Mouse (Mus musculus): ENCODE data around the gene Pop4. TPM values are rescaled to one million over a fixed set of nuclear protein-coding genes. Genes with fewer than 3 reads are reported as not detected.

Pop4 gene
- polyA plus RNA-seq, 1 experiment: 4.0 TPM

DNA sequence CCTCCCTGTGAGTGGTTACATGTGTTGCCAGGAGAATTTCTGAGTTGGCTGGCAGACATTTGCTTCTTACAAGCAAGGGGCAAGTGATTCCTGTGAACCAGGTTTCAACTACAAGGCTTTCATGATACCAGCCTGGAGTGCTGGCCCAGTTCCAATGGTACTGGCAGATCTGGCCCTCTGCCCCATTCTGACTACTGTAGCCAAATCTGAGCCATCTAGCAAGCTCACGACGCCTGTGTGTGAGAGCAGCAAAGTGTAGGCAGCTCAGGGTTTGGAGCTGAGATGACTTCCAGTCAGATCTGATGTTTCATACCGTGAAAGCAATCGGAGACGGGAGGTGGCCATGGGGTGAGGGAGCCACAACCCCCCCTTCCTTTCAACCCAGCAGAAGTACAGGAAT lies 8.8 kb downstream of the Pop4 start:
- H3K4me1 ChIP-seq (ENCODE audit: control insufficient read depth, insufficient read depth, insufficient read length): no peaks in the 10 kb centered on the region
- 94% methylated on average over 5 of the region's 5 CpGs for WGBS
- no peaks in the 10 kb centered on the region for H3K27me3 ChIP-seq (ENCODE audit: control insufficient read depth, insufficient read depth, low read length)
- no peak overlapping the region for H3K27ac ChIP-seq (ENCODE audit: insufficient read depth, low read length)
- H3K36me3 ChIP-seq (ENCODE audit: control insufficient read depth, insufficient read depth, low read length): peaks cover 31% of the 10 kb centered on the region
- TF ChIP-seq POLR2A (IDR thresholded peaks at IDR 0.05; ENCODE audit: low read depth, low read length): no peak
- TF ChIP-seq CTCF (IDR thresholded peaks at IDR 0.05; ENCODE audit: extremely low read depth, insufficient read depth, insufficient read length, insufficient replicate concordance): no peak
- H3K4me3 ChIP-seq (ENCODE audit: extremely low read depth, insufficient read depth, insufficient read length): no peak overlapping the region
- DNase-seq (ENCODE audit: low read depth in 1 of 2, low spot score in 2 of 2): no peak

DNA sequence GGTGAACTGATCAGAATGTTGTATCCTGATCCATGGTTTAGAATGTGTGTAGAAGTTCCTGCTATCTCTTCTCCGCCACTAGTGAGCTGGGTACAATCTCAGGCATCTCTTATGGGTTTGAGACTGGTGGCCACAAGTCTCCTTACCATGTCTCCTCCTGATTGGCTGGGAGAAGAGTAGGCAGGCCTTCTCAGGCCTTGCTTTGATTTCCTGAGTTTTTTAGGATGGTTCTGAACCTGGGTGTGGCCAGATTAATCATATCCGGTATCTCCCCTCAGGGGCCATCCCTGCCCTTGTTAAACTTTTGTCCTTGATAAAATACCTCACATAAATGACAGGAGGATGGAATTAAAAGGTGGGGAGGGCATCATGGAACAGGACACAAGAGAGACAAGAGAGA lies 11.6 kb downstream of the Pop4 start:
- Histone ChIP-seq H3K36me3 (ENCODE audit: control insufficient read depth, insufficient read depth, low read length) (peaks cover 21% of the 10 kb centered on the region), H3K27ac (ENCODE audit: insufficient read depth, low read length) (no peak overlapping the region), H3K4me3 (ENCODE audit: extremely low read depth, insufficient read depth, insufficient read length) (no peak overlapping the region), H3K27me3 (ENCODE audit: control insufficient read depth, insufficient read depth, low read length) (no peaks in the 10 kb centered on the region), H3K4me1 (ENCODE audit: control insufficient read depth, insufficient read depth, insufficient read length) (no peaks in the 10 kb centered on the region)
- no peak for TF ChIP-seq CTCF (IDR thresholded peaks at IDR 0.05; ENCODE audit: extremely low read depth, insufficient read depth, insufficient read length, insufficient replicate concordance)
- TF ChIP-seq POLR2A (IDR thresholded peaks at IDR 0.05; ENCODE audit: low read depth, low read length): no peak
- DNase-seq (ENCODE audit: low read depth in 1 of 2, low spot score in 2 of 2): no peak
- WGBS: 90% methylated on average over 2 of the region's 2 CpGs

DNA sequence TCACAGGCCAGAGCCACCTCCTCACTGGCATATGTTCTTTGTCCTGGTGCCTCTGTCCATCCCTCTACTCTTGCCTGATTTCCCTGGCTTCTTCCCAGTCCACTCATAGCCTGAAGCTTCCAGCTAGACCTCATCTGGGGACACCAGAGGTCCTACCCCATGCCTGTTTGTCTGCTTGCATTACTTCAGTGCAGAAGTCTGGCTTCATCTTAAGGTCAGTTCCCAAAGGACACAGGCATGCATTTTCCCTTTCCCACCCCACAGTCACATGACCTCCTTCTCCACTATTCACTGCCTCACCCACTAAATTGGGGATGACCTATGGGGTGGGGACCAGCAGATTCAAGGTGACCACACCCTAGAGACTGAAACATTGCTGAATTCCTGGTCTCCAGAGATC lies 17.8 kb downstream of the Pop4 start:
- TF ChIP-seq POLR2A (IDR thresholded peaks at IDR 0.05; ENCODE audit: low read depth, low read length): no peak
- no peak for TF ChIP-seq CTCF (IDR thresholded peaks at IDR 0.05; ENCODE audit: extremely low read depth, insufficient read depth, insufficient read length, insufficient replicate concordance)
- no peak overlapping the region for H3K27ac ChIP-seq (ENCODE audit: insufficient read depth, low read length)
- H3K4me1 ChIP-seq (ENCODE audit: control insufficient read depth, insufficient read depth, insufficient read length): no peaks in the 10 kb centered on the region
- no peak for DNase-seq (ENCODE audit: low read depth in 1 of 2, low spot score in 2 of 2)
- no peaks in the 10 kb centered on the region for H3K27me3 ChIP-seq (ENCODE audit: control insufficient read depth, insufficient read depth, low read length)
- no peak overlapping the region for H3K4me3 ChIP-seq (ENCODE audit: extremely low read depth, insufficient read depth, insufficient read length)
- no peaks in the 10 kb centered on the region for H3K36me3 ChIP-seq (ENCODE audit: control insufficient read depth, insufficient read depth, low read length)

DNA sequence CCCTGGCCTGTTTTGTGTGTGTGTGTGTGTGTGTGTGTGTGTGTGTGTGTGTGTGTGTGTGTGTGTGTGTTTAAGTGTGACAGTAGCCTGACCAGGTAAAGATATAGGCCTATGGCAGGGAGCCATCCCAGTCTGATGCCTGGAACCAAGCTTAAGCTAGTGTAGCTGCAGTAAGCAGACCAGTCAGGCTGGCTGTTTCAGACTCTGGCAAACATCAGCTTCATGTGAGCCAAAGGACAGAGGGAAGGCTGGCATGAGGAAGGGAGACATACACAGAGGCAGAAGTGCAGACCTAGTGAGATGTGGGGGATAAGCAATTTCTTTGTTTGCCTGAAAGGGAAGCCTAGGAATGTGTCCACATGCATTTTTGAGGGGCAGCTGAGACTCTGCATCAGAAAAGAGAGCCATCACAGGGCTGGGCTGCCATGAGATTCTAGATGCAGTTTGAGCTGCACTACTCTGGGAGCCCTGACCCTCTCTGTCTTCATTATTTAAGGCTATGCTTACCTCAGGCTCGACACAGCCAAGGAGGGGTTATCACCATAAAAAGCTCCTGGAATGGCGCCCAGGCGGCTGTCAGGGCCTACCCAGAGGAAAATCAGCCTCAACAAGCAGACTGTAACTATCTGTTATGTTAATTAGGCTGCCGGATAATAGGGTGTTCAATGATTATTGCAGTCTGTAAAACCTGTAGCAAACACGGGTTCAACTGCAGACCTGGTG lies 19.6 kb downstream of the Pop4 start:
- no peak for TF ChIP-seq CTCF (IDR thresholded peaks at IDR 0.05; ENCODE audit: extremely low read depth, insufficient read depth, insufficient read length, insufficient replicate concordance)
- no peak for TF ChIP-seq POLR2A (IDR thresholded peaks at IDR 0.05; ENCODE audit: low read depth, low read length)
- H3K4me1 ChIP-seq (ENCODE audit: control insufficient read depth, insufficient read depth, insufficient read length): no peaks in the 10 kb centered on the region
- DNase-seq (ENCODE audit: low read depth in 1 of 2, low spot score in 2 of 2): no peak
- H3K4me3 ChIP-seq (ENCODE audit: extremely low read depth, insufficient read depth, insufficient read length): no peak overlapping the region
- no peak overlapping the region for H3K27ac ChIP-seq (ENCODE audit: insufficient read depth, low read length)
- no peaks in the 10 kb centered on the region for H3K27me3 ChIP-seq (ENCODE audit: control insufficient read depth, insufficient read depth, low read length)
- WGBS: 56% methylated on average over 5 of the region's 5 CpGs
- no peaks in the 10 kb centered on the region for H3K36me3 ChIP-seq (ENCODE audit: control insufficient read depth, insufficient read depth, low read length)

DNA sequence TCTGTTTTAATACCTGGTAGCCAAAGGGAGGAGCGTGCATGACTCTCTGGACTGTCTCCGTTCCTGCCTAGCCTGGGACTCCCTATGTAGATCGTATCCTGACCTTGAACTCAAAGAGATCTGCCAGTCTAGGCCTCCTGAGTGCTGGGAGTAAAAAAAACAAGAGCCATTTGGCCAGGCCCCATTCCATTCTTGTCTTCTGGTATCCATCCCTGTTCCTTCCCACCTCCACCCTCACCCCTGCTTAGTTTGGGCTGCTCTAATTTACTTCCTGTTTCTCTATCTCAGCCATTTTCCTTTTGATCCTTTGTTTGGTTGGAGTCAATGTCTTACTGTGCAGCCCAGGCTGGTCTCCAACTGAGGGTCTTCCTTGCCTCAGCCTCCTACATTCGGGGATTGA lies 28.8 kb downstream of the Pop4 start:
- no peak overlapping the region for H3K27ac ChIP-seq (ENCODE audit: insufficient read depth, low read length)
- TF ChIP-seq POLR2A (IDR thresholded peaks at IDR 0.05; ENCODE audit: low read depth, low read length) (no peak), CTCF (IDR thresholded peaks at IDR 0.05; ENCODE audit: extremely low read depth, insufficient read depth, insufficient read length, insufficient replicate concordance) (no peak)
- 85% methylated on average over 4 of the region's 4 CpGs for WGBS
- no peaks in the 10 kb centered on the region for H3K4me1 ChIP-seq (ENCODE audit: control insufficient read depth, insufficient read depth, insufficient read length)
- no peak overlapping the region for H3K4me3 ChIP-seq (ENCODE audit: extremely low read depth, insufficient read depth, insufficient read length)
- no peaks in the 10 kb centered on the region for H3K27me3 ChIP-seq (ENCODE audit: control insufficient read depth, insufficient read depth, low read length)
- H3K36me3 ChIP-seq (ENCODE audit: control insufficient read depth, insufficient read depth, low read length): no peaks in the 10 kb centered on the region
- no peak for DNase-seq (ENCODE audit: low read depth in 1 of 2, low spot score in 2 of 2)

DNA sequence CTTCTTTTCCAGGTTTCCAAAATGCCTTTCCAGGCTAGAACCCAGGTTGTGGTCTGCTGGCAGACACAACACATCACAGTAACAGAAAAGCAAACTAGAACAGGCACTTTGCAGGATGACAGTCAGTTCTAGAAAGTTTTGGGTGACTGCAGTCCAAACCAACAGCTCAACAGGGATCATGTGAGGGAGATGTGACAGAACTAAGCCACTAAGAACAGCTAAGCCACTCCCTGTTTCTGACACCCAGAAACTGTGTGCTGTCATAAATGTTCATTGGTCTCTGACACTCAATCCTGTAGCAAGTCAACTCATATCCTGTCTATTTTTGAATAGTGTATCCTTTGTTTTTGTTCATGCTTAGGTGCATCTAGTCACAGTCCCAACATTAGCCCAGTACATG lies 34.1 kb downstream of the Pop4 start:
- Histone ChIP-seq H3K4me1 (ENCODE audit: control insufficient read depth, insufficient read depth, insufficient read length) (no peaks in the 10 kb centered on the region), H3K4me3 (ENCODE audit: extremely low read depth, insufficient read depth, insufficient read length) (no peak overlapping the region), H3K27ac (ENCODE audit: insufficient read depth, low read length) (no peak overlapping the region), H3K27me3 (ENCODE audit: control insufficient read depth, insufficient read depth, low read length) (no peaks in the 10 kb centered on the region), H3K36me3 (ENCODE audit: control insufficient read depth, insufficient read depth, low read length) (no peaks in the 10 kb centered on the region)
- DNase-seq (ENCODE audit: low read depth in 1 of 2, low spot score in 2 of 2): no peak
- TF ChIP-seq POLR2A (IDR thresholded peaks at IDR 0.05; ENCODE audit: low read depth, low read length) (no peak), CTCF (IDR thresholded peaks at IDR 0.05; ENCODE audit: extremely low read depth, insufficient read depth, insufficient read length, insufficient replicate concordance) (no peak)

DNA sequence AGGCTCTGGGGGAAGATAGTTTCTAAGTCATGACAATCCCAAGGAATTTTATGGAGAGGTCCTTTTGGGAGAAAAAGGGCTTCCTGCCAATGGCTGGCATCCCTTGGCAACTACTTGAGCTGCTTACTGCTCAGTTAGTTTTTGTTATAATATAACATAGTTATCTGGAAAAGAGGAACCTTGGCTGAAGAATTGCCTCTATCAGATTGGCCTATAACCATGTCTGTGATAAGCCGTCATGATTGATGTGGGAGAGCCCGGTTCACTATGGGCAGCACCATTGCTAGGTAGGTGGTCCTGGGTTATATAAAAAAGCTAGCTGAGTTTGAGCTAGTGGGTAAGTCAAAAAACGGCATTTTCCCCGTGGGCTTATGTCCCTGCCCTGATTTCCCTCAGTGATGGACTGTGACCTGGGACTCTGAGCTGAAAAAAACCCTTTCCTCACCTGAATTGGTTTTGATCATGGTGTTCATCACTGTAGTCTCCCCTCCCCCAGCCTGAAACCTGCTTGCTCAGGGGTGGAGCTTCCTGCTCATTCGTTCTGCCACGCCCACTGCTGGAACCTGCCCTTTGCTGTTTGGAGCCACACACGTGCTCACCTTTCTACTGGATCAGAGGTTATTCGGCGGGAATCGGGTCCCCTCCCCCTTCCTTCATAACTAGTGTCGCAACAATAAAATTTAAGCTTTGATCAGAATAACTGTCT lies 34.7 kb downstream of the Pop4 start:
- Histone ChIP-seq H3K27me3 (ENCODE audit: control insufficient read depth, insufficient read depth, low read length) (no peaks in the 10 kb centered on the region), H3K4me1 (ENCODE audit: control insufficient read depth, insufficient read depth, insufficient read length) (no peaks in the 10 kb centered on the region), H3K36me3 (ENCODE audit: control insufficient read depth, insufficient read depth, low read length) (no peaks in the 10 kb centered on the region), H3K4me3 (ENCODE audit: extremely low read depth, insufficient read depth, insufficient read length) (no peak overlapping the region), H3K27ac (ENCODE audit: insufficient read depth, low read length) (no peak overlapping the region)
- 44% methylated on average over 11 of the region's 11 CpGs for WGBS
- no peak for DNase-seq (ENCODE audit: low read depth in 1 of 2, low spot score in 2 of 2)
- TF ChIP-seq CTCF (IDR thresholded peaks at IDR 0.05; ENCODE audit: extremely low read depth, insufficient read depth, insufficient read length, insufficient replicate concordance) (no peak), POLR2A (IDR thresholded peaks at IDR 0.05; ENCODE audit: low read depth, low read length) (no peak)

All from spleen, adult 2 months (tissue).